Mouse (Mus musculus) 3T3-L1 (cell line): ENCODE data around the gene Ccnl2.

Experiments used
- DNase-seq: peaks from one replicate; pipeline ENCODE4 v3.0.0-alpha.2; 2015; ENCODE audit warnings: low read depth, low spot score

Gene Ccnl2

GRCm38 (mm10) chr4:155863001-155863400, 50.7 kb downstream of the Ccnl2 start, which contains the start of gene Tas1r3:
Gene Tas1r3, minus strand, starts transcription at chr4:155863362.
- no peak for DNase-seq

- DNase-seq, result peak; percentile 68
Observed at GRCm38 (mm10) chr4:155868614-155869298, 56.5 kb downstream of the Ccnl2 start.

- peak; percentile 93 for DNase-seq
Observed at GRCm38 (mm10) chr4:155869317-155870033, 57.2 kb downstream of the Ccnl2 start, which contains the start of the genes Cptp and Ints11. Gene Cptp, minus strand, starts transcription at chr4:155869440. Gene Ints11, plus strand, starts transcription at chr4:155869546.

- peak; percentile 79 for DNase-seq
Observed at GRCm38 (mm10) chr4:155871404-155871803, 59.1 kb downstream of the Ccnl2 start.
